Mouse (Mus musculus) liver, postnatal 0 days (tissue): ENCODE results near the gene Gata1. TPM values are rescaled to one million over a fixed set of nuclear protein-coding genes. Genes with fewer than 3 reads are reported as not detected.
A peak's percentile ranks its signal among the peaks of the same experiment; 100 is the strongest.
"Not testable (repeated sequence)": the region's sequence is repeated elsewhere in the genome, so short reads cannot be mapped to it uniquely, and the experiment has no call there.

ENCODE experiments used
- ATAC-seq: fragments of 200-750 bp; cut with Nextera tagmentation; 2 replicates; pipeline ENCODE4 v1.8.0; 2017; ENCODE audit warnings: mild to moderate bottlenecking, moderate library complexity
- DNase-seq: peaks from one replicate; pipeline ENCODE4 v3.0.0-alpha.2; 2016
- H3K27ac ChIP-seq: fragments of 300-500 bp; sonication (generic); 2 replicates; pipeline ENCODE4 v1.5.1; 2014; ENCODE audit warnings: antibody characterized with exemption, moderate library complexity, mild to moderate bottlenecking, low read depth
- H3K27me3 ChIP-seq: fragments of 300-500 bp; sonication (generic); 2 replicates; pipeline ENCODE4 v1.6.1; 2014; ENCODE audit warnings: low read length, control low read depth, mixed read lengths; ENCODE audit not compliant: insufficient read depth
- H3K36me3 ChIP-seq: fragments of 300-500 bp; sonication (generic); replicated peaks from 2 replicates; pipeline ENCODE4 v1.6.1; 2014; ENCODE audit warnings: mild to moderate bottlenecking, control low read depth, low read length, moderate library complexity, mixed read lengths; ENCODE audit not compliant: insufficient read depth
- H3K4me1 ChIP-seq: fragments of 300-500 bp; sonication (generic); 2 replicates; pipeline ENCODE4 v1.6.1; 2014; ENCODE audit warnings: antibody characterized with exemption, mild to moderate bottlenecking, control low read depth; ENCODE audit not compliant: insufficient read depth
- H3K4me2 ChIP-seq: fragments of 300-500 bp; sonication (generic); 2 replicates; pipeline ENCODE4 v1.6.1; 2014; ENCODE audit warnings: low read depth, mild to moderate bottlenecking, low read length, moderate library complexity, mixed read lengths
- H3K4me3 ChIP-seq: fragments of 300-500 bp; sonication (generic); 2 replicates; pipeline ENCODE4 v1.5.1; 2014; ENCODE audit warnings: low read depth, low read length
- H3K9ac ChIP-seq: fragments of 300-500 bp; sonication (generic); replicated peaks from 2 replicates; pipeline ENCODE4 v1.6.1; 2014; ENCODE audit warnings: mild to moderate bottlenecking, moderate library complexity
- H3K9me3 ChIP-seq: fragments of 300-500 bp; sonication (generic); 2 replicates; pipeline ENCODE4 v1.6.1; 2016; ENCODE audit warnings: mild to moderate bottlenecking, control low read depth, low read length, mixed read lengths
- CTCF ChIP-seq: sonication (generic); IDR thresholded peaks from 2 replicates; pipeline ENCODE4 v1.5.1; 2016; ENCODE audit warnings: antibody characterized with exemption, low read depth
- EP300 ChIP-seq: IDR thresholded peaks from 2 replicates; pipeline ENCODE4 v1.6.1; 2016; ENCODE audit warnings: antibody characterized with exemption, low read depth, mild to moderate bottlenecking
- WGBS: fragments of 180-500 bp; shearing (Covaris S2); extraction: QIAGEN DNeasy Blood & Tissue Kit; methylation state at CpG from one replicate; pipeline ENCODE4 v1.1.7; 2014; ENCODE audit not compliant: insufficient replicate concordance; 5-methylcytosine and 5-hydroxymethylcytosine counted together
- polyA plus RNA-seq: library from polyadenylated mRNA; unstranded; fragments of >200 nt; fragmentation: Nextera tagmentation; extraction: Ambion mirVana; gene quantifications from 2 replicates; pipeline ENCODE4 v1.2.1, GENCODE M21; 2015

Gata1 gene
- polyA plus RNA-seq, 1 experiment from 2014 or later = 43.2 TPM

DNA sequence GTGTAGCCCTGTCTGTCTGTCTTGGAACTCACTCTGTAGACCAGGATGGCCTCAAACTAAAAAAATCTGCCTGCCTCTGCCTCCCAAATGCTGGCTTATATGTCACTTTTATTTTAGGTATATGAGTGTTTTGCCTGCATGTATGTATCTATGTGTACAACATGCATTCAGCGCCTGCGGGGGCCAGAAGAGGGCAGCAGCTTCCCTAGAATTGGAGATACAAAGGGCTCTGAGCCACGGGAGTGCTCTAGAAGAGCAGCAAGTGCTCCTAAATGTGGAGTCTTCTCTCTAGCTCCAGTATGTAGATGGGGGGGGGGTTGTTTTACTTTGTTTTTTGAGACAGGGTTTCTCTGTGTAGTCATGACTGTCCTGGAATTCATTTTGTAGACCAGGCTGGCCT, 62.2 kb downstream of the Gata1 start:
- H3K4me1 ChIP-seq, H3K27ac ChIP-seq, H3K4me2 ChIP-seq, H3K4me3 ChIP-seq, DNase-seq, H3K36me3 ChIP-seq, H3K9ac ChIP-seq, ATAC-seq, H3K9me3 ChIP-seq: not testable (repeated sequence)
- peak; percentile 48 for TF ChIP-seq CTCF
- H3K27me3 ChIP-seq = peaks cover 12% of the 10 kb centered on the region
- 6% methylated on average over 3 of the region's 3 CpGs for WGBS

DNA sequence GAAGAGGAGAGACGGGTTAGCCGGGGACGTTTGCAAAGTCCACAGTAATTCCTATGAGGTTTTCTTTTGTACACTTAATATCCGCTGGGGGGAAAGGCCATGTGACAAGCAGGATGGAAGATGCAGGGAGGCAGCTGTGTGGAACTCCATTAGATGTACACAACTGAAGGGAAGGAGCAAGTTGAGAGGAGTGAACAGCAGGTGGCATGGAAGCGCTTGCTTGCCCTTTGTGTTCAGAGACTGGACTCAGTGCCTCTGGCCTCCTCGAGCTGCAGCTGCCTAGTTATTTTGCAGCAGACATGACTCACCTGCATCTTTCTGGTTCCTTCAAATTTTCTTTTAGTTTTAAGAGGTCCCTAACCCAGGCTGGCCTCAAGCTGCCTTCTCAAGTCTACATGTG, 67.4 kb downstream of the Gata1 start:
- Histone ChIP-seq H3K4me2 (no peak overlapping the region), H3K27ac (no peak overlapping the region), H3K4me1 (no peaks in the 10 kb centered on the region), H3K27me3 (no peaks in the 10 kb centered on the region), H3K36me3 (0 out of 2 replicates have a peak, but pooled peaks cover 3% of the 10 kb centered on the region), H3K9me3 (no peaks in the 10 kb centered on the region), H3K9ac (no peak overlapping the region), H3K4me3 (no peak overlapping the region)
- DNase-seq (no peak), ATAC-seq (no peak)
- no peak for TF ChIP-seq EP300
- no peak; the same call in 1 of the 2 replicates for TF ChIP-seq CTCF
- 63% methylated on average over 6 of the region's 6 CpGs for whole genome bisulfite sequencing

Other genes with a start within 250 kb of the Gata1 start
- gene Praf2, start 249.6 kb downstream of the Gata1 start, polyA plus RNA-seq = 1.9 and 2.1 TPM in 2 replicates
- 2.0 and 3.4 TPM in 2 replicates for gene Ccdc120, start 227.2 kb downstream of the Gata1 start, polyA plus RNA-seq
- gene Tfe3, start 215.5 kb downstream of the Gata1 start, polyA plus RNA-seq = 9.6 and 10.3 TPM in 2 replicates
- gene Gripap1, start 188.3 kb downstream of the Gata1 start, polyA plus RNA-seq = 15.4 and 16.4 TPM in 2 replicates
- gene Kcnd1, start 155.8 kb downstream of the Gata1 start, polyA plus RNA-seq = 0.09 and 0.15 TPM in 2 replicates
- gene Otud5, start 136.7 kb downstream of the Gata1 start, polyA plus RNA-seq = 22.2 and 25.0 TPM in 2 replicates
- 3.0 and 3.3 TPM in 2 replicates for gene Pim2, start 99.8 kb downstream of the Gata1 start, polyA plus RNA-seq
- gene Slc35a2, start 94.0 kb downstream of the Gata1 start, polyA plus RNA-seq = 7.1 and 9.0 TPM in 2 replicates
- gene Pqbp1, start 78.8 kb downstream of the Gata1 start, polyA plus RNA-seq = 39.2 and 41.9 TPM in 2 replicates
- 117 TPM in 2 replicates for gene Timm17b, start 78.7 kb downstream of the Gata1 start, polyA plus RNA-seq
- gene Gm10491, start 70.2 kb downstream of the Gata1 start, polyA plus RNA-seq = not detected in 2 replicates
- not detected in 2 replicates for gene Gm10490, start 68.5 kb downstream of the Gata1 start, polyA plus RNA-seq
- gene Pcsk1n, start 58.2 kb downstream of the Gata1 start, polyA plus RNA-seq = 0.06 TPM in 1 of 2 replicates, not detected in the other
- not detected in 2 replicates for gene Eras, start 49.5 kb downstream of the Gata1 start, polyA plus RNA-seq
- 10.3 and 11.8 TPM in 2 replicates for gene Hdac6, start 30.2 kb downstream of the Gata1 start, polyA plus RNA-seq
- 2.6 and 4.3 TPM in 2 replicates for gene Glod5, start 40.4 kb upstream of the Gata1 start, polyA plus RNA-seq
- gene Suv39h1, start 96.7 kb upstream of the Gata1 start, polyA plus RNA-seq = 13.9 and 15.8 TPM in 2 replicates
- 2.4 and 2.9 TPM in 2 replicates for gene Was, start 112.4 kb upstream of the Gata1 start, polyA plus RNA-seq
- 4.6 and 5.6 TPM in 2 replicates for gene Wdr13, start 154.8 kb upstream of the Gata1 start, polyA plus RNA-seq
- gene Rbm3, start 167.8 kb upstream of the Gata1 start, polyA plus RNA-seq = 413 and 415 TPM in 2 replicates
- gene Tbc1d25, start 198.1 kb upstream of the Gata1 start, polyA plus RNA-seq = 2.1 and 2.2 TPM in 2 replicates
- gene Ebp, start 215.4 kb upstream of the Gata1 start, polyA plus RNA-seq = 74.7 and 84.5 TPM in 2 replicates
- 1.5 and 1.9 TPM in 2 replicates for gene Porcn, start 228.5 kb upstream of the Gata1 start, polyA plus RNA-seq